In the genomic region with DNA sequence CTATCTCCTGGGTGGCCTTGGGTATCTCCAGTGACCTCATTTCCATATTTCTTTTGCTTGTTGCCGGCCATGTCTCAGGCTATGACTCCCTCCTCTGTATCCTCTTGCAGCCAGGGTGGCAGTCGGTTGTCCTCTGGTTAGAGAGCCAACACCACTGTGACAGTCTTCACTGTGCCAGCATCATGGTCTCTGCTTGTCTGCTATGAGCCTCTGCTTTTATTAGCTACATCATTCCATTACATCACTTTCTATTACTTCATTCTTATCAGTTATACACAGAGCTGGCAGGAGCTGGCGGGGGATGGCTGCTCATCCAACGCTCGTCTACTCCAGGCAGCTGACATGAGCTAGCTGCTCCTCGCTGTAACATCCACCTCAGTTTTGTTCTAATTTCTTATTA, we compare ENCODE assay signal across 14 mouse cellular contexts. TPM values are rescaled to one million over a fixed set of nuclear protein-coding genes. Genes with fewer than 3 reads are reported as not detected.
DNase-seq lines count a peak whose midpoint lies in the region; ATAC-seq and TF ChIP-seq lines count a peak whose summit lies in the region.
"Had no signal": no experiment of that assay in that cellular context is flagged by ENCODE, and none has a peak within 500 bp of the region (broad histone marks: within the 10 kb centered on the region; RNA-seq: fewer than 3 reads in every experiment).

No protein-coding gene starts in this region.

- H3K4me1 ChIP-seq in hindbrain, postnatal 0 days (ENCODE audit: insufficient read depth, low read length): 0 out of 2 replicates have a peak, but pooled peaks cover 4% of the 10 kb centered on the region
- H3K4me1 ChIP-seq in hindbrain, embryonic 13.5 days (replicated peaks): peaks cover 8% of the 10 kb centered on the region
- H3K4me1 ChIP-seq in bone marrow, adult 2 months (ENCODE audit: control insufficient read depth, insufficient read depth, low read length): peaks cover 4% of the 10 kb centered on the region; the same call in 1 of the 2 replicates
- peaks cover 14% of the 10 kb centered on the region for H3K4me1 ChIP-seq in heart, embryonic 11.5 days (ENCODE audit: control insufficient read depth, insufficient read depth, low read length)
- H3K4me1 ChIP-seq in liver, embryonic 13.5 days (replicated peaks): peaks cover 54% of the 10 kb centered on the region

- TF ChIP-seq POLR2A in bone marrow, adult 2 months (IDR thresholded peaks at IDR 0.05; ENCODE audit: borderline replicate concordance, control insufficient read depth, low read depth, low read length): peak; percentile 60

- no peaks in the 10 kb centered on the region for H3K36me3 ChIP-seq in hindbrain, postnatal 0 days (ENCODE audit: insufficient read depth, low read length)
- H3K36me3 ChIP-seq in hindbrain, embryonic 13.5 days: no peaks in the 10 kb centered on the region
- no peaks in the 10 kb centered on the region for H3K36me3 ChIP-seq in heart, embryonic 11.5 days (ENCODE audit: control insufficient read depth, insufficient read depth, low read length)
- H3K36me3 ChIP-seq in liver, embryonic 13.5 days: no peaks in the 10 kb centered on the region
- H3K36me3 ChIP-seq: embryonic facial prominence, embryonic 12.5 days; limb, embryonic 15.5 days had no signal

- H3K27me3 ChIP-seq in hindbrain, postnatal 0 days (ENCODE audit: insufficient read depth, low read length): no peaks in the 10 kb centered on the region
- peaks cover 2% of the 10 kb centered on the region; the same call in 1 of the 2 replicates for H3K27me3 ChIP-seq in hindbrain, embryonic 13.5 days
- peaks cover 5% of the 10 kb centered on the region; the same call in 1 of the 2 replicates for H3K27me3 ChIP-seq in heart, embryonic 11.5 days (ENCODE audit: control insufficient read depth, insufficient read depth, low read length)
- H3K27me3 ChIP-seq in liver, embryonic 13.5 days: peaks cover 42% of the 10 kb centered on the region
- H3K27me3 ChIP-seq: embryonic facial prominence, embryonic 12.5 days had no signal

- no peak overlapping the region for H3K27ac ChIP-seq in hindbrain, postnatal 0 days
- no peak overlapping the region for H3K27ac ChIP-seq in hindbrain, embryonic 13.5 days
- peak overlapping the region; percentile 68 for H3K27ac ChIP-seq in bone marrow, adult 2 months (ENCODE audit: control insufficient read depth, insufficient read depth, low read depth, low read length, poor library complexity)
- 0 out of 2 replicates have a peak overlapping the region, but pooled peaks have one; percentile 50 for H3K27ac ChIP-seq in heart, embryonic 11.5 days (ENCODE audit: low read depth, low read length)
- peak overlapping the region; percentile 95 for H3K27ac ChIP-seq in liver, embryonic 13.5 days
- H3K27ac ChIP-seq: embryonic facial prominence, embryonic 12.5 days; layer of hippocampus, adult 2 months; limb, embryonic 15.5 days had no signal

- no peak overlapping the region for H3K4me2 ChIP-seq in hindbrain, postnatal 0 days (ENCODE audit: low read depth, low read length)
- no peak overlapping the region for H3K4me2 ChIP-seq in hindbrain, embryonic 13.5 days
- H3K4me2 ChIP-seq in heart, embryonic 11.5 days: no peak overlapping the region
- peak overlapping the region; percentile 57 for H3K4me2 ChIP-seq in liver, embryonic 13.5 days
- H3K4me2 ChIP-seq: embryonic facial prominence, embryonic 12.5 days; limb, embryonic 15.5 days had no signal

- no peak for TF ChIP-seq CTCF in hindbrain, postnatal 0 days (IDR thresholded peaks at IDR 0.05; ENCODE audit: low read depth)
- no peak for TF ChIP-seq CTCF in bone marrow, adult 2 months (IDR thresholded peaks at IDR 0.05; ENCODE audit: control insufficient read depth, insufficient read depth, low read length)

- ATAC-seq in hindbrain, postnatal 0 days: no peak
- ATAC-seq in hindbrain, embryonic 13.5 days (ENCODE audit: low FRiP score): no peak
- no peak for ATAC-seq in heart, embryonic 11.5 days (replicated peaks; ENCODE audit: insufficient number of reproducible peaks, low FRiP score, low TSS enrichment)
- ATAC-seq in liver, embryonic 13.5 days (ENCODE audit: low read depth): peak; percentile 88

- DNase-seq in hindbrain, postnatal 0 days (ENCODE audit: low spot score): no peak
- DNase-seq in liver, embryonic 13.5 days: peak; percentile 78
- DNase-seq in testis, postnatal 14 days (ENCODE audit: low spot score): no peak
- no peak for DNase-seq in frontal cortex, postnatal 25 days (ENCODE audit: low spot score in 2 of 2)
- DNase-seq in left cerebral cortex, postnatal 10 days (ENCODE audit: extremely low spot score in 1 of 2, low spot score in 2 of 2): no peak
- DNase-seq: cerebellum, adult 11 months had no signal

- 0 out of 2 replicates have a peak overlapping the region, but pooled peaks have one; percentile 1 for H3K9ac ChIP-seq in hindbrain, postnatal 0 days (replicated peaks; ENCODE audit: low read length)
- no peak overlapping the region for H3K9ac ChIP-seq in hindbrain, embryonic 13.5 days
- peak overlapping the region; percentile 28; the same call in 1 of the 2 replicates for H3K9ac ChIP-seq in heart, embryonic 11.5 days (ENCODE audit: low read depth, low read length)
- H3K9ac ChIP-seq in liver, embryonic 13.5 days: peak overlapping the region; percentile 72
- H3K9ac ChIP-seq: embryonic facial prominence, embryonic 12.5 days; limb, embryonic 15.5 days had no signal

- no peaks in the 10 kb centered on the region for H3K9me3 ChIP-seq in hindbrain, postnatal 0 days (ENCODE audit: low read length)
- no peaks in the 10 kb centered on the region for H3K9me3 ChIP-seq in hindbrain, embryonic 13.5 days
- H3K9me3 ChIP-seq in heart, embryonic 11.5 days (replicated peaks; ENCODE audit: control insufficient read depth, low read length): no peaks in the 10 kb centered on the region
- H3K9me3 ChIP-seq in liver, embryonic 13.5 days (replicated peaks): no peaks in the 10 kb centered on the region
- H3K9me3 ChIP-seq: embryonic facial prominence, embryonic 12.5 days; limb, embryonic 15.5 days had no signal

- WGBS in hindbrain, postnatal 0 days: 76% methylated on average over 6 of the region's 6 CpGs
- WGBS in hindbrain, embryonic 13.5 days: 89% methylated on average over 6 of the region's 6 CpGs
- 45% methylated on average over 6 of the region's 6 CpGs for WGBS in bone marrow, adult 2 months
- 39% methylated on average over 6 of the region's 6 CpGs for WGBS in heart, embryonic 11.5 days (ENCODE audit: insufficient replicate concordance)
- WGBS in liver, embryonic 13.5 days (ENCODE audit: insufficient replicate concordance): 24% methylated on average over 6 of the region's 6 CpGs

- intact Hi-C loops in left cerebral cortex, postnatal 10 days (cut with DNase I): no loop called here

- H3K4me3 ChIP-seq in hindbrain, postnatal 0 days (ENCODE audit: low read length): no peak overlapping the region
- H3K4me3 ChIP-seq in hindbrain, embryonic 13.5 days: no peak overlapping the region
- H3K4me3 ChIP-seq in bone marrow, adult 2 months (replicated peaks; ENCODE audit: control insufficient read depth, low read depth, low read length): no peak overlapping the region
- H3K4me3 ChIP-seq in heart, embryonic 11.5 days (ENCODE audit: low read depth, low read length): no peak overlapping the region
- H3K4me3 ChIP-seq in liver, embryonic 13.5 days (replicated peaks): peak overlapping the region; percentile 30
- H3K4me3 ChIP-seq: embryonic facial prominence, embryonic 12.5 days; layer of hippocampus, adult 2 months; limb, embryonic 15.5 days had no signal

RNA-seq across cellular contexts. Expression of gene Mmel1, which starts 11.3 kb away (rescaled TPM):
- total RNA-seq in hindbrain, postnatal 0 days (2014; rRNA removed): 1.0 and 1.6 TPM in 2 replicates
- 0.93 TPM in 2 replicates for polyA plus RNA-seq in hindbrain, postnatal 0 days (2015; fragmentation: Nextera tagmentation; extraction: Ambion mirVana)
- polyA plus RNA-seq in hindbrain, embryonic 13.5 days (2015; fragmentation: Nextera tagmentation; extraction: Ambion mirVana): 0.13 and 0.25 TPM in 2 replicates
- polyA plus RNA-seq in bone marrow, adult 2 months (2011; ENCODE audit: insufficient read depth, insufficient read length, low replicate concordance, missing spikeins): 1.1 and 1.4 TPM in 2 replicates
- polyA plus RNA-seq in heart, embryonic 11.5 days (2014; fragmentation: Nextera tagmentation; extraction: Ambion mirVana): 0.23 and 0.82 TPM in 2 replicates
- 2.4 TPM in 2 replicates for polyA plus RNA-seq in liver, embryonic 13.5 days (2015; fragmentation: Nextera tagmentation; extraction: Ambion mirVana)
- under 1 TPM; 0.22 to 0.51 TPM for total RNA-seq in left cerebral cortex, postnatal 10 days (2021)

RNA-seq across cellular contexts. Expression of gene Fam213b, which starts 18.2 kb away (rescaled TPM):
- total RNA-seq in hindbrain, postnatal 0 days (2014; rRNA removed): 33.5 and 47.3 TPM in 2 replicates
- polyA plus RNA-seq in hindbrain, postnatal 0 days (2015; fragmentation: Nextera tagmentation; extraction: Ambion mirVana): 78.2 and 83.8 TPM in 2 replicates
- polyA plus RNA-seq in hindbrain, embryonic 13.5 days (2015; fragmentation: Nextera tagmentation; extraction: Ambion mirVana): 44.1 and 48.8 TPM in 2 replicates
- polyA plus RNA-seq in bone marrow, adult 2 months (2011; ENCODE audit: insufficient read depth, insufficient read length, low replicate concordance, missing spikeins): 16.6 and 32.5 TPM in 2 replicates
- 26.4 and 29.6 TPM in 2 replicates for polyA plus RNA-seq in heart, embryonic 11.5 days (2014; fragmentation: Nextera tagmentation; extraction: Ambion mirVana)
- polyA plus RNA-seq in liver, embryonic 13.5 days (2015; fragmentation: Nextera tagmentation; extraction: Ambion mirVana): 9.0 and 9.2 TPM in 2 replicates
- total RNA-seq in left cerebral cortex, postnatal 10 days (2021): 10 to 100 TPM; 25.5 to 26.0 TPM

RNA-seq across cellular contexts. Expression of gene Ttc34, which starts 43.5 kb away (rescaled TPM):
- total RNA-seq in hindbrain, postnatal 0 days (2014; rRNA removed): 3.0 and 3.3 TPM in 2 replicates
- 2.3 and 2.7 TPM in 2 replicates for polyA plus RNA-seq in hindbrain, postnatal 0 days (2015; fragmentation: Nextera tagmentation; extraction: Ambion mirVana)
- 0.56 and 0.57 TPM in 2 replicates for polyA plus RNA-seq in hindbrain, embryonic 13.5 days (2015; fragmentation: Nextera tagmentation; extraction: Ambion mirVana)
- not detected in 2 replicates for polyA plus RNA-seq in bone marrow, adult 2 months (2011; ENCODE audit: insufficient read depth, insufficient read length, low replicate concordance, missing spikeins)
- polyA plus RNA-seq in heart, embryonic 11.5 days (2014; fragmentation: Nextera tagmentation; extraction: Ambion mirVana): 0.35 and 0.52 TPM in 2 replicates
- polyA plus RNA-seq in liver, embryonic 13.5 days (2015; fragmentation: Nextera tagmentation; extraction: Ambion mirVana): 0.03 TPM in 1 of 2 replicates, not detected in the other
- 1 to 10 TPM; 2.5 to 2.9 TPM for total RNA-seq in left cerebral cortex, postnatal 10 days (2021)
- total RNA-seq: monocyte, adult 5-6 weeks had no signal
- polyA plus RNA-seq: C2C12 had no signal

RNA-seq across cellular contexts. Expression of gene Tnfrsf14, which starts 47.6 kb away (rescaled TPM):
- total RNA-seq in hindbrain, postnatal 0 days (2014; rRNA removed): 0.52 TPM in 1 of 2 replicates, not detected in the other
- 0.16 and 0.29 TPM in 2 replicates for polyA plus RNA-seq in hindbrain, postnatal 0 days (2015; fragmentation: Nextera tagmentation; extraction: Ambion mirVana)
- 0.22 and 0.25 TPM in 2 replicates for polyA plus RNA-seq in hindbrain, embryonic 13.5 days (2015; fragmentation: Nextera tagmentation; extraction: Ambion mirVana)
- polyA plus RNA-seq in bone marrow, adult 2 months (2011; ENCODE audit: insufficient read depth, insufficient read length, low replicate concordance, missing spikeins): 155 and 183 TPM in 2 replicates
- polyA plus RNA-seq in heart, embryonic 11.5 days (2014; fragmentation: Nextera tagmentation; extraction: Ambion mirVana): 3.0 and 4.4 TPM in 2 replicates
- polyA plus RNA-seq in liver, embryonic 13.5 days (2015; fragmentation: Nextera tagmentation; extraction: Ambion mirVana): 49.5 and 51.7 TPM in 2 replicates
- under 1 TPM; 0.61 to 0.99 TPM for total RNA-seq in left cerebral cortex, postnatal 10 days (2021)

Comparison
In these comparisons a context has a peak if more than half of its experiments do, and no peak if none do; other contexts are left out.
1. H3K27ac ChIP-seq: peak in bone marrow, adult 2 months (single experiment), heart, embryonic 11.5 days (single experiment) and liver, embryonic 13.5 days (single experiment); none in hindbrain, postnatal 0 days (single experiment) and hindbrain, embryonic 13.5 days (single experiment).